Mouse (Mus musculus): ENCODE data around the gene Hddc3. TPM values are rescaled to one million over a fixed set of nuclear protein-coding genes. Genes with fewer than 3 reads are reported as not detected.

The Hddc3 gene
- 55.4 and 61.7 TPM in 2 replicates for polyA plus RNA-seq (2012; rRNA removed)

DNA sequence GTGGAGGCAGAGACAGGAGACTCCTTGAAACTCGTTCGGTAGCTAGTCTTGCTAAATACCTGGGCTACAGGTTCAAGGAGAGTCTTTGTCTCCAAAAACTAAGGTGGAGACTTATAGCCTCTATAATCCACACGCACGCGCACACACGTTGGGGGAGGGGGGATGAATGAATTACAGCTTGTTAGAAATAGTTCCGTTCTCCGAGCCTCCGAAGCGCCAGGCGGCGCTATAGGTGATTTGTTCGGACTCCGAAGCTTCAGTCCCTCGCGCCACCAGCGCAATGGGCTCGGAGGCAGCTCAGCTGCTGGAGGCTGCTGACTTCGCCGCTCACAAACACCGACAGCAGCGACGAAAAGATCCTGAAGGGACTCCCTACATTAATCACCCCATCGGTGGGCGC lies at the start of gene Hddc3:
Gene Hddc3 (plus strand): TSS at position 247 of the 400 bp plus-strand sequence.

DNA sequence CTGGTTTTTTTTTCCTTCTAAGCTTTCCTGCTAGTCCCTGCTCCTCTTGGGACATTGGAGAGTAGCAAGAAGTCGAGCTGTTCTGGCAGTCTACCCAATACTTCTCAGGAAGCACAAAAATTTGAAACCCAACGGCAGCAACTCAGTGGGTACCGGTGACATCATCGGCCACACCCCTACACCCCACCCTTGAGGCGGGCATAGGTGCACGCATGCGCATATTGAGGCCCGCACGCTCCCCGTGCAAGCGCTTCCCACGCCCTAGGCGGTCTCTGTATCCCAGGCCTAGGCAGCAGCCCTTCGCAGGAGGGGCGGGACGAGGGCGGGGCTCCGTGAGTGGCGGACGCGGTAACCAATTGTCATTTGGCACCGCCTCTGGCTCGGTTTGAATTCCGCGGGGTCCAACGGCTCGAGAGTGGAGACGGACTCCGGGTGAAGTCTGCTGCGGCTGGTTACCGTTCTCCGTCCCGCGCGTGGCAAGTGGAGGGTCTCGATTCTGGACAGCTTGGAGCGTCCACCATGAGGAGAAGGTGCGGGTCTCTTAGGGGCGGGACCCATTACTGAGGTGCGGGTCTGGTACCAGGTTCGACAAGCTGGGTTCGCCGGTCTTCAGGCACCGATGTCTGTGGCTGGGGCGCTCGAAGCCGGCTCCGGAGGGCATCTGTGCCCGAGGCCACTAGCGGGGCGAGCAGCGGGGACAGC lies 48.7 kb upstream of the Hddc3 start, which contains the start of gene Prc1:
Gene Prc1 (plus strand): TSS at position 389 of the 702 bp plus-strand sequence.

DNA sequence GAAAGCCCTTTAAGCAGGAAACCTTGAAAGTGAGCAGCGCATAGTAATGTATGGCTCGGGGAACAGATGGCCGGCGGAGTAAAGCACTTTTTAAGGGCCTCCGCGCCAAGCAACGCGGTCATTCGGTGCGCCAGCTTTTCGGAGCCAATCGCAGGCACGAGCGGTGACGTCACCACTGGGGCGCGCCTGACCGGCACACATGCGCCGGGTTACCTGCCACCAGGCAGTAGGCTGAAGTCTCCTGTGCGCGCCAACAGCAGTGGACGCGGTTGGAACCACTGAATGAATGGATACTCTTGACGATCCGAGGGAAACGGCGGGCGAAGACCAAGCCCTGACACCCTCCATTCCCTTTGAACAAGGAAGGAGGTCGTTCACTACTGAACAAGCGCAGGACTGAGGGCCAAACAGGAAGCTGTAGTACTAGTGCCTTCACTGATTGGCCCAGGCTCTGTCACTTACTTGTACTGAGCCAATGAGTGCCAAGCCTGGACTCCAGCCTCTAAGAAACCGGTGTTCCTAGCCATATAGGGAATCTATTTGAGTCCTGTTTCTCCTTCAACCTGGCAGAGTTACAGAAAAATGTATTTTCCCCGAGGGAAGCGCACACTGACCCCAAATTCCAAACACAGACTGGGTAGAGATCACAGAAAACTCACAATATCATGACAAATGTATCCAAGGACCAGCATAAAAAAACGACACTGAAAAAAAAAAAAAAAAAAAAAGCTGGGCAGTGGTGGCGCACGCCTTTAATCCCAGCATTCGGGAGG lies 18.7 kb upstream of the Hddc3 start, which contains the start of gene Rccd1:
Gene Rccd1 (minus strand): TSS at position 412 of the 773 bp plus-strand sequence.

DNA sequence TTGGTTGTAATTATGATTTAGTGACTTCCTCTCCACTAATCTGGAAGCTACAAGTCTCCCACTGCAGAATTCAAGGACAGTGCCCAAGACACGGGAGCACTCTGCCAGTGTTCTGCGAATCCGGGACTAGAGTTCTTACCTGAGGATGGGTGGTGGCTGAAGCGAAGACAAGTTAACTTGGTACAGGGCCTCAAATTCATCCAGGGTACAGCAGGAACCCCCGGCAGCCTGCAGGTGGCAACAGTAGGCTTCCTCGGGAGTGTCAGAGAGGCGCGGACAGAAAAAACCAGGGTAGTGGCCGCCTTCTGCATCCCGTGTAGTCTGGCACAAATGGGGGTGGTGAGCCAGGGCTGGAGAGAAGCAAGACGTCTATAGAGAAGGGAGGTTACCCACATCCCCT lies 2.1 kb upstream of the Hddc3 start, which contains the start of gene Unc45a:
Gene Unc45a (minus strand): TSS at position 213 of the 400 bp plus-strand sequence.

DNA sequence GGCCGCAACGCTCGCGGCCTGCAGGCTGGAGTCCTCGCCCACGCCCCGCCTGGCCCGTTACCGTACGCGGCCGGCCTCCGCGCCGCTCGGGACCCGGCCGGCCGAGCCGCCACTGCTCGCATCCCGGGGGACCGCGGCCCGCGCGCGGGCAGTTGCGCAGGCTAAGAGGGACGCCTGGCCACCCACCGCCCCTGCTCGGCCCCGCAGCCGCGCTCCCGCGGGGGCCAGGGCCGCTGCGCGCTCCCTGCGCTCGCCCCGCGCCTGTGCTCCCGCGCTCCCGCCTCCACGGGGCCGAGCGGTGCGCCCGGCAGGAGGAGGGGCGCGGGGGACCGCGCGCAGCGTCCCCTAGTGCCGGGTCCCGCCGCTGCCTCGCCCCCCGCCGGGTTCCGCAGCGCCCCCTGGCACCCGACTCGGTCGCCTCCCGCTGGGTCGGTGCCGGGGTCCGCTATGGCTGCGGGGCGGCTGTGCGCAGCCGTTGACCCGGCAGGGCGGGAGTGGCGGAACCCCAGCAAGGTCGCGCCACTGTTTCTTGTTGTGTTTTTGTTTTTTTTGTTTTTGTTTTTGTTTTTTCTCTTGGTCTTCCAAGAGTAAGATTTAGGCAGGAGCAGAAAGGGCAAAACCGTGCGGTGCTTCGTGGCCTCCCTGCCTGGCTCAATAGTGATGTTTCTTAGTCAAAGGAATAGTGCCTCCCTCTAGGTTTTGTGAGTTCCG lies 28.3 kb downstream of the Hddc3 start, which contains the start of gene Man2a2:
Gene Man2a2 (minus strand): TSS at position 335 of the 711 bp plus-strand sequence.

DNA sequence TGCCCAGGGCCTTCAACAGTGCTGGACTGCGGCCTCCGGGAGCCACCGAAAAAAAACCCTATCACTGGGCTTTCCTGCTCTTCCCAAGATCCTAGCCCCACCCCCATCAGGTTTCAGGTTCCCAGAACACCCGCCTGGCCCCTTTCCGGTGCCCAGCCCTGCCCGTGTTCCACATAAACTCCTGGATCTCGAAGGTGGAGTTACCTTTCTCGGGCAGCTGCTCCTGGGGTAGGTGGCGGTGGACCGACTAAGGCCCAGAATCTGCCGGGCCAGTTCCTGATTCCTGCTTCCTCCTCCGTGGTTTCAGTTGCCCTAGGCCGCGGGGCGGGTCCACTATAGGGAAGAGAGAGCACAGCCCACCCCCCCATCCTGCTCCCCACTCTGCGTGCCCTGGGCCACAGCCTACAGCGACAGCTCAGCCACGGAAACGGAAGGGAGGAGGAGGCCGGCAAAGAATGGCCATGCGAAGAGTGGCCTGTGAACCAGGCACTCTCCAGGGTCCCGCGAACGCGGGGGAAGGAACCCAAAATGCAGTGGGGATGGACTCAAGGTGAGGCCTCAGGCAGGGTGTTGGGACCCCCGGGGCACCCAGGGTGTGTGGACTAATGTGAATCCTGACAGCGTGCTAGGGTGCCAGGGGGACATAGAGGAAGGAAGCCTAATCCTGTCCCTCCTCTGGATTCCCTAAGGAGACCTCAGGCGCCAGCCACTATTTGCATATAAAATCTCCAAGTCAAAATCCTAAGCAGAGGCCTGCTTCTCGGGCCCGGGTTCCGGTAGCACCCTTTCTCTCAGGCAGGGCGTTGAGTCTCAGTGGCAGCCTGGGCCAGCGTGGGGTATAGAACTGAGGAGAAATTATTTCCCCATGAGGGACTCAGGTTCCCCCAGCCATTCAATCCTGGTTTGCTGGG lies 45.0 kb downstream of the Hddc3 start, which contains the start of gene Fes:
Gene Fes (minus strand): TSS at position 314 of the 911 bp plus-strand sequence.

Other genes starting within 250 kb of the Hddc3 start
- gene Idh2, start 227.7 kb upstream of the Hddc3 start, polyA plus RNA-seq (2012; rRNA removed) = 128 and 134 TPM in 2 replicates
- gene Sema4b, start 156.3 kb upstream of the Hddc3 start, polyA plus RNA-seq (2012; rRNA removed) = 61.9 and 68.4 TPM in 2 replicates
- 415 and 484 TPM in 2 replicates for gene Cib1, start 110.3 kb upstream of the Hddc3 start, polyA plus RNA-seq (2012; rRNA removed)
- gene Gdpgp1, start 110.2 kb upstream of the Hddc3 start, polyA plus RNA-seq (2012; rRNA removed) = 5.0 and 5.1 TPM in 2 replicates
- gene Ttll13, start 96.7 kb upstream of the Hddc3 start, polyA plus RNA-seq (2012; rRNA removed) = 0.19 and 0.22 TPM in 2 replicates
- gene Ngrn, start 81.9 kb upstream of the Hddc3 start, polyA plus RNA-seq (2012; rRNA removed) = 18.6 and 21.8 TPM in 2 replicates
- 11.4 and 12.8 TPM in 2 replicates for gene Vps33b, start 73.5 kb upstream of the Hddc3 start, polyA plus RNA-seq (2012; rRNA removed)
- 8.2 and 13.2 TPM in 2 replicates for gene Prc1, start 48.7 kb upstream of the Hddc3 start, polyA plus RNA-seq (2012; rRNA removed)
- gene Rccd1, start 18.6 kb upstream of the Hddc3 start, polyA plus RNA-seq (2012; rRNA removed) = 9.6 and 12.5 TPM in 2 replicates
- gene Unc45a, start 2.1 kb upstream of the Hddc3 start, polyA plus RNA-seq (2012; rRNA removed) = 117 and 118 TPM in 2 replicates
- 57.0 and 68.4 TPM in 2 replicates for gene Man2a2, start 28.3 kb downstream of the Hddc3 start, polyA plus RNA-seq (2012; rRNA removed)
- 20.0 and 26.6 TPM in 2 replicates for gene Fes, start 44.8 kb downstream of the Hddc3 start, polyA plus RNA-seq (2012; rRNA removed)
- gene Furin, start 62.3 kb downstream of the Hddc3 start, polyA plus RNA-seq (2012; rRNA removed) = 92.8 and 97.6 TPM in 2 replicates
- 0.31 and 0.51 TPM in 2 replicates for gene Blm, start 192.0 kb downstream of the Hddc3 start, polyA plus RNA-seq (2012; rRNA removed)

Data from colon, adult 2 months (tissue).